Mouse (Mus musculus) spleen, embryonic (tissue): ENCODE measurements around the gene Mtus2.
"Not testable (repeated sequence)": the region's sequence is repeated elsewhere in the genome, so short reads cannot be mapped to it uniquely, and the experiment has no call there.

ENCODE experiments used
- CTCF ChIA-PET: fragments of 350-600 bp; sonication (Branson Sonifier 250); formaldehyde crosslinking; loops from one replicate; lab custom pipeline; 2022; lab: Charles Lee

The Mtus2 gene

GRCm38 (mm10) chr5:148272771-148273170, 315.7 kb downstream of the Mtus2 start:
- CTCF ChIA-PET, result no interaction called here

GRCm38 (mm10) chr5:148278233-148278632, 321.1 kb downstream of the Mtus2 start:
- CTCF ChIA-PET, result no interaction called here

DNA sequence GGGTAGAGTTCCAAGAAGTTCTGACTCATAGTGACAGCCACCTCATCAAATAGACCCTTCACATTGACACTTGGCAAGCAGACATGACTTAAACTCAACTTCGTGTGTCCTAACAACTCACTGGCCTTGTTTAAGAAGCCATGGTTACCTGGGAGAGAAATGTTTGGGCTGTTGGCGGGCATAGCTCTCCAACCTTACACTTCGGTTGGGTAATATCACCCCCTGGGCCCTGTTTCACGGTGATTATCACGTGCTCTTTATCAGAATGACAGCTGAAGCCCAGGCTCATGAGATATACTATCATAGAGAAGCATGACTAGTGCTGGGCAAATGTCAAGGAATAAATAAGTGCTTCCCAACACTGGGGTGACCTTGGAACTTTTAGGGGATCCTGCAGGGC, 323.2 kb downstream of the Mtus2 start:
- CTCF ChIA-PET, result no interaction called here

DNA sequence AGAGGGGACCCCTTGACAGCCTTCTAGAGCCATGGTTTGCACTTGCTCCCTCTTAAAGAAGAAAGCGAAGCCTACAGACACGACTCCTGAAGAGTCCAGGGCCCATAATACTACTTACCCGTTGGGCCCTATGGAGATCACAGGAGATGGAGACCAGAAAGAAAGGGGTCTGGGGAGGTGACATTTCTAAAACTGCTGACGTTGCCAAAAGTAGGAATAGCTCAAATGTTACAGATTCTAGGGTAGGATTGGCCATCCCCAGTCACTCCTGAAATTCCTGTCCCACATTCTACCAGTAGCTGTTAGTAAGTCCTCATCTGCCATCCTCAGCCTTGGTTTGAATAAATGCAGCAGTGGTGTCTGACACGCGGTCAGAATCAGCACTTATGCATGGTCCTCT, 325.0 kb downstream of the Mtus2 start:
- CTCF ChIA-PET, result no interaction called here

GRCm38 (mm10) chr5:148282631-148283030, 325.5 kb downstream of the Mtus2 start:
- CTCF ChIA-PET, result no interaction called here

DNA sequence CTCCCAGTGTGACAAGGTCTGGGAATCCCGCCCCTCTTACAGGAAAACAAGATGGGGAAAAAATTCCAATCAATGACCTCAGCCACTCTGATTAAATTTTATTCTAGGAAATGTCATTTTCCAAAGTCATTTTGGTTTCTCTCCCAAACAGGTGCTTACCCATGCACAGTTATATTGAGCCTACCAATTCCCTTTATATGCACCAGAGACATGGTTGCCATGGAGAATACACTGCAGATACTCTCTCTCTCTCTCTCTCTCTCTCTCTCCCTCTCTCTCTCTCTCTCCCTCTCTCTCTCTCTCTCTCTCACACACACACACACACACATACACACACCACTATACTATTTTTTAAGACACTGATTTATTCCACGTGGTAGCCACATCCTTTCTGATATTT, 326.1 kb downstream of the Mtus2 start:
- CTCF ChIA-PET, result no interaction called here

- CTCF ChIA-PET, result no interaction called here
Observed at GRCm38 (mm10) chr5:148283584-148283983, 326.5 kb downstream of the Mtus2 start.

GRCm38 (mm10) chr5:148287529-148287928, 330.4 kb downstream of the Mtus2 start:
- CTCF ChIA-PET, result no interaction called here

DNA sequence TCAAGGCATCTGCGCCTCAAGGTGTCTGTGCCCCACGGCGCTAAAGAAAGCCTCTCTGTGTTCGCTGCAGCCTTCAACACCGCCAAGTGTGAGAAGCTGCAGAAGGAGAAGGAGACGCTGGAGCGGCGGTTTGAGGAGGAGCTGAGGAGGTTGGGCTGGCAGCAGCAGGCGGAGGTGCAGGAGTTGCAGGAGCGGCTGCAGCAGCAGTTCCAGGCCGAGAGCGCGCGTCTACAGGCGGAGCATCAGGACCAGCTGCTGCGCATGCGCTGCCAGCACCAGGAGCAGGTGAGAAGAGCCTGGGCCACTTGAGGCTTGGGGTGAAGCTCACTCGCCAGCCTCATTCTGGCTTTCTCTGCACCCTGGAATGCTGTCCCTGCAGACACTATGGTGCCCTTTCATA, 331.7 kb downstream of the Mtus2 start:
- CTCF ChIA-PET, result no interaction called here

DNA sequence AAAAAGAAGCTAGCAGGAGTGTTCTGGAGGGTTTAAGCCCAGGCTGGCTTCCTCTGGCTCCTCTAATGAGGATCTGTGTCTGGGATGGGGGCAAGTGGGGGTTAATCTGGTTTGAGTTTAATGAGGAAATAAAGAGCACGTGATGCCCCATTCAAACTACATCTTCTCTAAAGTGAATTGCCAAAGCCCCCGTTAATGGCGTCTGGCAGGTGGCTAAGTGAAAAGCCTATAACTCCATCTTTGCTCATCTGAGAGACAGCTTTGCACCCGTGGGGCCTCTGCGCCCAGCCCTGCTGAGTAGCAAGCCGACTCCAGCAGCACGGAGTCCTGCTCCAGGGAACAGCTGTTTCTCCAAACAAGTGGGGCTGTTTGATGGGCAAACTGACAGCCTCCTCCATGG, 332.8 kb downstream of the Mtus2 start:
- CTCF ChIA-PET, result no interaction called here

GRCm38 (mm10) chr5:148292862-148293261, 335.7 kb downstream of the Mtus2 start:
- CTCF ChIA-PET, result no interaction called here

- CTCF ChIA-PET, result no interaction called here
Observed at GRCm38 (mm10) chr5:148293346-148293745, 336.2 kb downstream of the Mtus2 start.

DNA sequence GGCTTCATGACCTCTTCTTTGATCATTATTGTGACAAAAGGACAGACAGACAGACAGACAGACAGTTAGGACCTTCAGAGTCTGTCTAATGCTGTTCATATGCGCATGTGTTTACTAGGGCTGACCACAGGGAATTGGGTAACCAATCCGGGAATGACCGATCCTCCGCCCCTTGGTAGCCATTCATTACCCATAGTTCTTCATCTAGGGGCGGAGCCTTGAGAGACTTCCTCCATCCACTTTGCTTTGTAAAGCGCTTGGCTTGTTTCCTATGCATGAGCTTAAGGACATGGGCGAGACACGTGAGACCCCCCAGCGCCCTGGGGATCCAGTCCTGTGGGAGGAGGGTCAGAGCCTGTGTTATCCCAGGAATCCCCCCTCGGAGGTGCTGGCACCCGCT, 345.8 kb downstream of the Mtus2 start:
- CTCF ChIA-PET, result no interaction called here

DNA sequence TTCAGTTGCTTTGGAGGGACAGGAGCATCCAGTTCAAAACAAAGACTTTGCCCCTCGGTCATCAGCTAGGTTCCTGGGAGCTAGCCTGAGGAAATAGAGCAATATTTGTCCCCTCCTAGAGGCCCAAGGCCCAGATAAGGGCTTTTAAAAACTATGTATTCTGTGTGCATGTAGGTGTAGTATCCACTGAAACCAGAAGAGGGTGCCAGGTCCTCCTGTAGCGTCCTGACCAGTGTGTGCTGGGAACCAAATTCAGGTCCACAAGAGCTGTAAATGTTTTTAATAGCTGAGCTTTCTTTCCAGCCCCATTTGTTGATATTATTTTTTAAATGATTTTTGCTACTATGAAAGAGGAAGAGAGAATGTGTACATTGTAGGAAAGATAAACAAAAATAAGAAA, 347.0 kb downstream of the Mtus2 start:
- CTCF ChIA-PET, result interaction anchor here (0.6 kb wide), 1 partner anchor 1969 kb away, joined by 4 read pairs; no protein-coding TSS in a partner anchor

DNA sequence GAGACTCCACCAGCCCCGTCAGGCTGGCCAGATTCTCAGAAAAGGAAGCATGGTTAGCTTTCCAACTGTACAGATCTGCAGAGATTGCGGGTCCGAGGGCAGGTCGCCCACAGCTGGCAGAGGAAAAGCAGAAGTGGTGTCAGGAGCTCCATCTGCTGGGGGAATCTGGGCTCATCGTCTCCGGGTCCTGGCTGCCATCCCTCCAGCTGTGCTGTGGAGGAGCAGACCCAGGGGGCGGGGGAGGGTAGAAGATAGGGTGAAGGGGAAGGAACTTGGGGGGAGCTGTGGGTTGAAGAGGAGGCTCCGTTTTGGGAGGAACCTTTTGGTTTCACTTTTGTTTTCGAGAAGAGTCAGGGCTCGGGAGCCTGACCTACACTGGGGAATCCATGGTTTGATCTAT, 353.7 kb downstream of the Mtus2 start:
- CTCF ChIA-PET, result no interaction called here

DNA sequence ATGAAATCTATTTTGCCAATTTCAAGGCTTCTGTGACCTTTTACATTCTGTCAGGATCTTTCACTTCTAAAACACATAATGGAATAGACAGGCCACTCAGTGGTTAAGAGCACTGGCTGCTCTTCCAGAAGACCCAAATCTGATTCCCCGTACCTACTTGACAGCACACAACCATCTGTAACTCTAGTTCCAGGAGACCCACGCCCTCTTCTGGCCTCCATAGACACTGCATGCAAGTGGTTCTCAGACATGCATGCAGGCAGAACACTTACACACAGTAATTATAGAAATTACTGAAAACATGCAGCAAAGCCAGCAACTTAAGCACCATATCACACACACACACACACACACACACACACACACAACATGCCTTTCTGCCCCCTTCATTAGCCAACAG, 355.3 kb downstream of the Mtus2 start:
- CTCF ChIA-PET, result no interaction called here

DNA sequence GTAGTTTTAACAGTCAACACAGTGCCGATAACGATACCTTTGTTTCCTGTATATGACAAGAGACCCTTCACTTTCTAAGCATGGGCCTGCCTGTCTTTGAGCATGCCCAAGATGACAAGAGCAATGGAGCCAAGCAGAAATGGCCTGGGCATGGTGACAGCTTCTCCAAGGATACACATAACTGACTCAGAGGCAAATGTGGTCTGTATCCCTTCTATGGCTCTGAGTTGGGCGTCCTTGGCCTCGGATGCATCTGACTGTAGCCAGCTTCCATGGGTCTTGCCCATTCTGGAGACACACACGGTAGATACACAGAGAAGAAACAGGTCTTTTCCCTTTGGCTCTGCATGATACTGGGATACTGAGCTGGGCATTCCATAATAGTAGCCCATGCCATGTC, 357.8 kb downstream of the Mtus2 start:
- CTCF ChIA-PET, result no interaction called here

- CTCF ChIA-PET, result interaction anchor here (0.6 to 1.2 kb wide), 2 partner anchors 127 to 159 kb away, joined by 3 to 11 read pairs; no protein-coding TSS in a partner anchor
Observed at GRCm38 (mm10) chr5:148325317-148325885, 368.3 kb downstream of the Mtus2 start.

GRCm38 (mm10) chr5:148326295-148326694, 369.2 kb downstream of the Mtus2 start:
- CTCF ChIA-PET, result not testable (repeated sequence)

DNA sequence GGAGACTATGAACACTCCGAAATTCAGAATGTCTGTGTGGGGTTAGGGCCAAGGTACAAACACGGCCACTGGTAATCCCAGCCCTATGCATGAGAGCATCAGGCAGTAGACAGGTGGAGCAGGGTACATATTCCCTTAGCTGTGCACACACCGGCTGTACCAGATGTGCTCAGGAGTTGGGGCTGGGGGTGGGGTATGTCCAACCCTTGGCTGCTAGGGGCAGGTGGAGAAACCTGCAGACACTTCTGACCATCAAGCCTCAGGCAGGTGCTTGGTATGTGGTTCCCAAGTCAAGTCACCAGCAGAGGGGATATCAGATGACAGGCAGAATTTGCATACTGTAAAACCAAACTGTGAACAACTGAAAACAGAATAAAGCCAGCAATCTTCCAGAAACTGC, 371.9 kb downstream of the Mtus2 start:
- CTCF ChIA-PET, result no interaction called here

GRCm38 (mm10) chr5:148331229-148331776, 374.2 kb downstream of the Mtus2 start:
- CTCF ChIA-PET, result no interaction called here

DNA sequence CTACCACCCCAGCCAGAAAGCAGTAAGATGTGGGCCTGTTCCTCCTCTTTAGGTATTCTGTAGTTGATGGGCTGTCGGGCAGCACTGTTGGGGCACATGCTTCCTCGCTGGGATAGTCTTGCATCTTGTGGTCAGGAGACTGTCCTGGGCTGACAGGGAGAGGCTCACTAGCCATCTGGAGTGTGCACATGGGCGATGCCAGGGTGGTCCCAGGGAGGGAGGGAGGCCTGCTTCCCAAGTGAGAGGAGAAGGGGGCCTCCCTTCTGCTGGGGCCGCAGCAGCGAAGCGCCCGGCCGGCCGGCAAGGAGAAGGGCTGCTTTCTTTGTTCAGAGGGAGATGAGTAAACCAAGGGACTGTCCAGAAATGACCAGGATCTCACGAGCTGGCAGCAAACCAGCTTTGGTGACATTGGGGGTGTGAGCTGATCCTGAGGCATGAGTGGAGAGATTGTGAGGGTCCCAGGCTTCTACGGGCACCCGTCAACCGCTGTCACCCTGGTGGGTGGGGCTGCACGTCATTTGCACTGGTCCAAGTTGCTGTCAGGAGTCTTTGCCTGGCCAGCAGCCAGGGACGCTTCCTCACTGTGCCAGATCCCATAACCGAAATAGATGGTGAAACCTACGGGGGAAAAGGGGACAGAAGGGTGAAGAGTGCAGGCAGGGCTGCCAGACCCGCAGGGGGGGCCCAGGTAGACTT, 375.0 kb downstream of the Mtus2 start:
- CTCF ChIA-PET, result interaction anchor here (0.7 to 1.5 kb wide), 3 partner anchors 117 to 481 kb away, joined by 3 to 7 read pairs (median 4); no protein-coding TSS in a partner anchor

- CTCF ChIA-PET, result interaction anchor here (0.7 to 1.5 kb wide), 4 partner anchors 116 to 481 kb away, joined by 3 to 7 read pairs (median 4); no protein-coding TSS in a partner anchor
Observed at GRCm38 (mm10) chr5:148332622-148332974, 375.5 kb downstream of the Mtus2 start.
